40 mouse cellular contexts compared by ENCODE assay signal in the genomic region with DNA sequence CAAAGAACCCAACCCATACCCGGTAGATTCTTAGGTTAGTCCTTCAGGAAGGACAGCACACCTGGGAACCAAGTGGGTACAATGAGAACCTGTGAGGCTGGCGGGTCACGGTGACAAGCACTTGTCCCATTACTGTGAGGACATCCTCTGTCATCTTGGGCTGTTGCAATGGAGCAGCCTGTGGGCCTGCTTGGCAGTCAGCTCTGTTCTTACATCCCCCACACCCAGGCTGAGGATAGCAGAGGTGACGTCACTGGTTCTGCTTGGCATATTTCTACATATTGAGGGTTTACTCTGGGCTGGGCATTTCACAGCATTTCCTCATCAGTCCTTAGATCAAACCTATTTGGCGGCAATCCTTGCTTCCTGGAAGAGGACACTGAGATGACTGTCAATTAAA. TPM values are rescaled to one million over a fixed set of nuclear protein-coding genes. Genes with fewer than 3 reads are reported as not detected.
"Had no signal": no experiment of that assay in that cellular context is flagged by ENCODE, and none has a peak within 500 bp of the region (broad histone marks: within the 10 kb centered on the region; RNA-seq: fewer than 3 reads in every experiment).

No protein-coding gene starts in this region.

- H3K27me3 ChIP-seq: hindbrain, embryonic 15.5 days; kidney, embryonic 15.5 days; limb, embryonic 12.5 days; liver, embryonic 13.5 days had no signal

- H3K27ac ChIP-seq: heart, adult 2 months; hindbrain, embryonic 13.5 days; hindbrain, embryonic 15.5 days; hindbrain, postnatal 0 days; kidney, embryonic 15.5 days; kidney, postnatal 0 days; layer of hippocampus, adult 2 months; limb, embryonic 10.5 days; limb, embryonic 12.5 days; liver, embryonic 13.5 days; liver, embryonic 15.5 days had no signal

- DNase-seq: gastrocnemius, postnatal 14 days; gastrocnemius, postnatal 36 days; heart, adult 11 months; heart, adult 2 months; heart, postnatal 10 days; kidney, adult 11 months; kidney, adult 2 months; kidney, adult 9 months; kidney, postnatal 14 days; kidney, postnatal 36 days; liver; liver, embryonic 13.5 days had no signal

- H3K9me3 ChIP-seq: heart, embryonic 12.5 days; hindbrain, embryonic 13.5 days; hindbrain, embryonic 15.5 days; kidney, embryonic 15.5 days; limb, embryonic 10.5 days; limb, embryonic 12.5 days; liver, embryonic 13.5 days; liver, embryonic 15.5 days had no signal

- H3K4me3 ChIP-seq: heart, adult 2 months; heart, embryonic 12.5 days; hindbrain, embryonic 13.5 days; hindbrain, embryonic 15.5 days; kidney, embryonic 15.5 days; layer of hippocampus, adult 2 months; limb, embryonic 10.5 days; limb, embryonic 12.5 days; liver, embryonic 13.5 days; liver, embryonic 15.5 days had no signal

- H3K36me3 ChIP-seq: heart, embryonic 12.5 days; hindbrain, embryonic 13.5 days; hindbrain, embryonic 15.5 days; liver, embryonic 13.5 days; liver, embryonic 15.5 days had no signal

- H3K4me1 ChIP-seq: liver, embryonic 13.5 days; liver, embryonic 15.5 days had no signal

RNA-seq across cellular contexts. Expression of a gene that starts 43.6 kb away (rescaled TPM):
- total RNA-seq: hematopoietic stem cell, adult 5-6 weeks had no signal

RNA-seq across cellular contexts. Expression of a gene that starts 47.3 kb away (rescaled TPM):
- total RNA-seq: gastrocnemius, adult 18-20 months; gastrocnemius, adult 8-10 months; gastrocnemius, postnatal 14 days; gastrocnemius, postnatal 36 days; heart, postnatal 10 days; heart, postnatal 25 days; hematopoietic stem cell, adult 5-6 weeks; layer of hippocampus, adult 2 months; layer of hippocampus, postnatal 25 days; left cerebral cortex, postnatal 36 days had no signal
- polyA plus RNA-seq: gonadal fat pad, adult 2 months; heart, adult 2 months; heart, embryonic 14.5 days; heart, embryonic 16.5 days; kidney, adult 2 months; liver, embryonic 13.5 days; liver, embryonic 15.5 days had no signal

RNA-seq across cellular contexts. Expression of a gene that starts 49.9 kb away (rescaled TPM):
- total RNA-seq: gastrocnemius, adult 18-20 months; gastrocnemius, adult 8-10 months; gastrocnemius, postnatal 14 days; gastrocnemius, postnatal 36 days; heart, adult 2 months; heart, postnatal 10 days; heart, postnatal 25 days; hematopoietic stem cell, adult 5-6 weeks; hindbrain, postnatal 0 days; layer of hippocampus, adult 2 months; layer of hippocampus, postnatal 10 days; layer of hippocampus, postnatal 25 days; left cerebral cortex, adult 8-10 months; left cerebral cortex, postnatal 14 days; left cerebral cortex, postnatal 36 days had no signal
- polyA plus RNA-seq: frontal cortex, adult 2 months; heart, adult 2 months; heart, embryonic 12.5 days; heart, embryonic 14.5 days; heart, embryonic 16.5 days; hindbrain, embryonic 11.5 days; hindbrain, embryonic 13.5 days; hindbrain, embryonic 15.5 days; hindbrain, postnatal 0 days; intestine, embryonic 14.5 days; intestine, embryonic 16.5 days; kidney, adult 2 months; kidney, embryonic 15.5 days; kidney, postnatal 0 days; limb, embryonic 10.5 days; limb, embryonic 12.5 days; limb, embryonic 14.5 days; liver, embryonic 11.5 days; liver, embryonic 13.5 days; liver, embryonic 15.5 days had no signal
